Mouse (Mus musculus) intestine, embryonic 16.5 days (tissue): ENCODE data around the gene Vasn. TPM values are rescaled to one million over a fixed set of nuclear protein-coding genes. Genes with fewer than 3 reads are reported as not detected.
A peak's percentile ranks its signal among the peaks of the same experiment; 100 is the strongest.

ENCODE experiments used
- ATAC-seq: fragments of 200-750 bp; cut with Nextera tagmentation; 2 replicates; pipeline ENCODE4 v1.8.0; 2017; ENCODE audit warnings: moderate TSS enrichment, moderate library complexity
- H3K27ac ChIP-seq: fragments of 300-500 bp; sonication (generic); 2 replicates; pipeline ENCODE4 v1.5.1; 2014; ENCODE audit warnings: mild to moderate bottlenecking, low read length
- H3K27me3 ChIP-seq: fragments of 300-500 bp; sonication (generic); replicated peaks from 2 replicates; pipeline ENCODE4 v1.6.1; 2014; ENCODE audit warnings: low read length, control low read depth, mixed read lengths; ENCODE audit not compliant: control insufficient read depth, insufficient read depth
- H3K36me3 ChIP-seq: fragments of 300-500 bp; sonication (generic); 2 replicates; pipeline ENCODE4 v1.6.1; 2014; ENCODE audit warnings: low read length, control low read depth; ENCODE audit not compliant: control insufficient read depth, insufficient read depth
- H3K4me1 ChIP-seq: fragments of 300-500 bp; sonication (generic); 2 replicates; pipeline ENCODE4 v1.6.1; 2014; ENCODE audit warnings: low read length, control low read depth, mixed read lengths; ENCODE audit not compliant: control insufficient read depth, insufficient read depth
- H3K4me2 ChIP-seq: fragments of 300-500 bp; sonication (generic); 2 replicates; pipeline ENCODE4 v1.6.1; 2014; ENCODE audit warnings: low read depth, low read length, control low read depth
- H3K4me3 ChIP-seq: fragments of 300-500 bp; sonication (generic); 2 replicates; pipeline ENCODE4 v1.5.1; 2014; ENCODE audit warnings: mild to moderate bottlenecking, low read length
- H3K9ac ChIP-seq: fragments of 300-500 bp; sonication (generic); 2 replicates; pipeline ENCODE4 v1.6.1; 2014; ENCODE audit warnings: low read depth, low read length
- H3K9me3 ChIP-seq: fragments of 300-500 bp; sonication (generic); 2 replicates; pipeline ENCODE4 v1.6.1; 2016; ENCODE audit warnings: low read length, control low read depth; ENCODE audit not compliant: control insufficient read depth
- WGBS: fragments of 180-500 bp; shearing (Covaris S2); extraction: QIAGEN DNeasy Blood & Tissue Kit; methylation state at CpG from one replicate; pipeline ENCODE4 v1.1.7; 2014; 5-methylcytosine and 5-hydroxymethylcytosine counted together
- polyA plus RNA-seq: library from polyadenylated mRNA; unstranded; fragments of >200 nt; fragmentation: Nextera tagmentation; extraction: Ambion mirVana; gene quantifications from 2 replicates; pipeline ENCODE4 v1.2.1, GENCODE M21; 2015

The Vasn gene
- polyA plus RNA-seq, 1 experiment from 2014 or later = 13.5 TPM

DNA sequence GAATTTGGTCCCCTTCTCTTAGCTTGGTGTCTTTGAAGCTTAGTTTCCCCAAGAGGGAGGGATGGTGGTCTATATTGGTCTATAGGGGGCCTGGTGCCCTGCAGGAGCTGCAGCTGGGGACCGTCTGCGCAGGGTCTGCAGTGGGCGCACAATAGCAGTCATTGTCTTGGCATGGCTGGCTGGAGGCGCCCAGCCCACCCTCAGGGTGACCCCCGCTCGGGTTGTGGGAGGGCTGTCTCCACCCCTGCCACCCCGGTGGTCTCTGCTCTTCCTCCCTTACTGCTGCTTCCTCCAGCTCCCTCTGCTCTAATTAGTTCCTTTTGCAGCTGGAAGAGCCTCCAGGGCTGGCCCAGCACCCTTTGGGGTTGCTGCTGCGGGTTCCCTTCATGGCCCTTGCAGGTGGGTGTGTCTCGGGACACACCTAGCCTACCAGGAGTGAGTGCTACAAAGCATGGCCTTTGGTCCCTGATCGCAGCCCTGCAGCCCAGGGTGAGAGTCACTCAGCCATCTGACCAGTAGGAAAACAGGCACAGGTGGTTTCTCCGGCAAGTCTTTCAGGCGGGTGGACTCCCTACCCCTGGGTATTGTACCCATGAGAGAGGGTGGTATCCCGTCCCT, 34.1 kb upstream of the Vasn start:
- Histone ChIP-seq H3K4me3 (no peak overlapping the region; the same call in 1 of the 2 replicates), H3K27me3 (no peaks in the 10 kb centered on the region), H3K36me3 (no peaks in the 10 kb centered on the region; the same call in 1 of the 2 replicates), H3K27ac (peak overlapping the region; percentile 75), H3K4me2 (peak overlapping the region; percentile 37), H3K9me3 (no peaks in the 10 kb centered on the region), H3K4me1 (peaks cover 79% of the 10 kb centered on the region), H3K9ac (peak overlapping the region; percentile 48)
- ATAC-seq = peak; percentile 67
- 40% methylated on average over 13 of the region's 13 CpGs for WGBS

GRCm38 (mm10) chr16:4606431-4607084, 33.2 kb upstream of the Vasn start:
- Histone ChIP-seq H3K4me1 (peaks cover 70% of the 10 kb centered on the region), H3K4me2 (peak overlapping the region; percentile 37; the same call in 1 of the 2 replicates), H3K9me3 (no peaks in the 10 kb centered on the region), H3K4me3 (no peak overlapping the region), H3K36me3 (peaks cover 4% of the 10 kb centered on the region), H3K9ac (no peak overlapping the region; the same call in 1 of the 2 replicates), H3K27me3 (no peaks in the 10 kb centered on the region), H3K27ac (peak overlapping the region; percentile 75)
- WGBS = 15% methylated on average over 5 of the region's 5 CpGs
- ATAC-seq = peak; percentile 32

DNA sequence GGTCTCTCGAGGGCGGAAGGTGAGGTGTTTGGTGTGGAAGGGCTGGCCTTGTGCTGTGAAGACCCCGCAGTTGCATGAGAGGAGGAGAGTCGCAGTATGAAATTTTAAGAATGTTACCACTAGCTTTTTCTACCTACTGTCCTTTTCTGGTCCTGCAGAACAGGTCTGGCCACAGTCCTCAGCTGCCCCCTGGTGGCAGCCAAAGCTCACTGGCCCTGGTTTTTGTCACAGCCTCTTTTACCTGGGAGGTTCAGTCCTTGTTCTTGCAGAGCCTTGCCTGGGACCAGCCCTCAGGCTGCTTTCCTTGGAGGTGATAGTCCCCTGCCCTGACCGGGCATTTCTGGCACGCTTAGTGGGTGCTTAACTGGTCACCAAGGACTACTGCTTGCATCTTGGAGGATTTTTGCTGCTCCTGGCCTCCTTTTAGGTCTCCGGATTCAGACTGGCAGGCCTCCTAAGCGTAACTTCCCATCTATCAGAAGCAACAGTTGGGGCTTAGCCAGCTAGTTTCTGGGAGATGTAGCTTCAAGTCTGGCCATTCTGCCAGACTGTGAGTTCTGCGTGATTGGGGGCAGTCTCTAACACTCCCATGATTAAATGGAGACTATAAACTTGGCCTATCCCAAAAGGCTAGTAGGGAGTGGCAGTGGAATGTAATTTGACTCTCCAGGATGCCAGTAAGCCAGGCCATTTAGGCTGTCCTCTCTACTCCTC, 31.8 kb upstream of the Vasn start:
- no peaks in the 10 kb centered on the region for H3K9me3 ChIP-seq
- H3K9ac ChIP-seq = no peak overlapping the region
- 36% methylated on average over 9 of the region's 9 CpGs for WGBS
- no peak overlapping the region for H3K4me2 ChIP-seq
- H3K4me1 ChIP-seq = peaks cover 56% of the 10 kb centered on the region
- H3K36me3 ChIP-seq = peaks cover 12% of the 10 kb centered on the region
- no peak overlapping the region for H3K4me3 ChIP-seq
- H3K27ac ChIP-seq = peak overlapping the region; percentile 75
- peak; percentile 17; the same call in 1 of the 2 replicates for ATAC-seq
- H3K27me3 ChIP-seq = no peaks in the 10 kb centered on the region

DNA sequence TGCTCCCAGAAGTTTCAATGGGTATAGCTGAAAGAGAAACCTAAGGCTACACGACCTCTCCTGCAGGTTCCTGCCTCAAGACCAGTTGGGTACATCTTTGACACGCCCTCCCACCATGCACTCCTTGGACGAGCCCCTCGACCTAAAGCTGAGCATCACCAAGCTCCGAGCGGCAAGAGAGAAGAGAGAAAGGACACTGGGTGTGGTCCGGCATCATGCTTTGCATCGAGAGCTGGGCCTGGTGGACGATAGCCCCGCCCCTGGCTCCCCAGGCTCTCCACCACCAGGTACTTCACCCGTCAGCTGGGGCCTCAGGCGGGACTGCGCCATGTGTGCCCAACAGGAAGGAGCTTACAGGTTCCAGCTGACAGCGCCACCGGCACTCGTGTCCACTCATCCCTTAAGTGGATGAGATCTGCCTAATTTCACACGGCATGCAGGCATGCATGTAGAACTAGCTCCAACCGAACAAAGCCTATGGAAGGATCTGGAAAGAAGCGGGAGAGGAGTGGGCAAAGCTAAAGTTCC, 31.1 kb upstream of the Vasn start:
- H3K9ac ChIP-seq = no peak overlapping the region
- peaks cover 15% of the 10 kb centered on the region for H3K36me3 ChIP-seq
- H3K4me3 ChIP-seq = no peak overlapping the region
- no peak overlapping the region for H3K4me2 ChIP-seq
- no peaks in the 10 kb centered on the region for H3K9me3 ChIP-seq
- 74% methylated on average over 19 of the region's 19 CpGs for WGBS
- H3K4me1 ChIP-seq = peaks cover 50% of the 10 kb centered on the region
- ATAC-seq = no peak
- no peak overlapping the region for H3K27ac ChIP-seq
- no peaks in the 10 kb centered on the region for H3K27me3 ChIP-seq

- Histone ChIP-seq H3K27me3 (no peaks in the 10 kb centered on the region), H3K4me1 (peaks cover 29% of the 10 kb centered on the region), H3K36me3 (peaks cover 20% of the 10 kb centered on the region), H3K27ac (no peak overlapping the region), H3K9ac (no peak overlapping the region), H3K4me2 (no peak overlapping the region), H3K9me3 (no peaks in the 10 kb centered on the region), H3K4me3 (no peak overlapping the region)
- no peak for ATAC-seq
- WGBS = 92% methylated on average over 5 of the region's 5 CpGs
These were observed 28.5 kb upstream of the Vasn start for GRCm38 (mm10) chr16:4611193-4611592.

DNA sequence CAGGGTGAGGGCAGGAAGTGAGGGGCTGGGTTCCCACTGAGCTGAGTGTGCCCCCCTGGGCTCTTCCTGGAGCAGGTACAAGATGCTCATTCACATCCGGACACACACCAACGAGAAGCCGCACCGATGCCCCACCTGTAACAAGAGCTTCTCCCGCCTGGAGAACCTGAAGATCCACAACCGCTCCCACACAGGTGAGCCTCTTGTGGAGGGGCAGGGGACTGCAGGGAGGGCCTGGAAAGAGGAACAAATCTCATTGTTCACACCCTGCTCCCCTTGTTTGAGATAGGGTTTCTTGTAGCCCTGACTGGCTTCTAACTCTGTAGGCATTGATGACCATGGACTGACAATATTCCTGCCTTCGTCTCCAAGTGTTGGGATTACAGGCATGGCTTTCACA, 28.1 kb upstream of the Vasn start:
- Histone ChIP-seq H3K4me2 (no peak overlapping the region), H3K4me1 (peaks cover 25% of the 10 kb centered on the region), H3K9me3 (no peaks in the 10 kb centered on the region), H3K27ac (no peak overlapping the region), H3K36me3 (peaks cover 20% of the 10 kb centered on the region), H3K9ac (no peak overlapping the region), H3K27me3 (no peaks in the 10 kb centered on the region), H3K4me3 (no peak overlapping the region)
- no peak for ATAC-seq
- 90% methylated on average over 7 of the region's 7 CpGs for WGBS

DNA sequence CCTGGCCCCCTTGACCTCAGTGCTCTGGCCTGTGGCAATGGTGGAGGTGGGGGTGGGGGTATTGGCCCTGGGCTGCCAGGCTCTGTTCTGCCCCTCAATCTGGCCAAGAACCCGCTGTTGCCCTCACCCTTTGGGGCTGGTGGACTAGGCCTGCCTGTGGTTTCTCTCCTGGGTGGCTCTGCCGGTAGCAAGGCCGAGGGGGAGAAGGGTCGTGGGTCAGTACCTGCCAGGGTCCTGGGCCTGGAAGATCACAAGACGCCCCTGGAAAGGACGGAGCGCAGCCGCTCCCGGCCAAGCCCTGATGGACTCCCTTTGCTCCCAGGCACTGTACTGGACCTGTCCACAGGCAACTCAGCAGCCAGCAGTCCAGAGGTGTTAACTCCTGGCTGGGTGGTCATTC, 26.0 kb upstream of the Vasn start:
- H3K4me3 ChIP-seq = no peak overlapping the region
- peaks cover 22% of the 10 kb centered on the region for H3K36me3 ChIP-seq
- no peak overlapping the region for H3K9ac ChIP-seq
- H3K4me1 ChIP-seq = peaks cover 8% of the 10 kb centered on the region; the same call in 1 of the 2 replicates
- no peak overlapping the region for H3K27ac ChIP-seq
- 94% methylated on average over 9 of the region's 9 CpGs for WGBS
- no peak overlapping the region for H3K4me2 ChIP-seq
- no peaks in the 10 kb centered on the region for H3K27me3 ChIP-seq
- no peak for ATAC-seq
- no peaks in the 10 kb centered on the region for H3K9me3 ChIP-seq

DNA sequence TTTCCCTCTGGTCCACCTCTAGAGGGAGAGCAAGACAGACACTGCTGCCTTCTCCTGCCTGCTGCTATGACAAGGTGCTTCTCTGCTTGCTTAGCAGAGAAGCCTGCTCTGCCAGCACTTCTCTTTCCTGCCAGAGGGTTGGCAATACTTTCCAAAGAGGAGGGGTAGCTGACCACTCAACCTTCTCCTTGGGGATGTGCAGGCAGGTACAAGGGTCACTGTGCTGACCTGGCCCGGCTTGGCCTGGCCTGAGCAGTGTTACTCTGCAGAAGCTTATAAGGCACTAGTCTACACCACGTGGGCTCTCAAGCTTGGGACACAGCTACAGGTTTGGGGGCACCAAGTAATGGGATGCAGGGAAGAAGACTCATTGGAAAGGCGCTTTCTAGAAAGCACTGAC, 25.1 kb upstream of the Vasn start:
- H3K4me1 ChIP-seq = peaks cover 8% of the 10 kb centered on the region; the same call in 1 of the 2 replicates
- H3K9ac ChIP-seq = no peak overlapping the region
- no peaks in the 10 kb centered on the region for H3K9me3 ChIP-seq
- ATAC-seq = no peak
- H3K4me2 ChIP-seq = no peak overlapping the region
- no peak overlapping the region for H3K4me3 ChIP-seq
- H3K27me3 ChIP-seq = no peaks in the 10 kb centered on the region
- H3K36me3 ChIP-seq = peaks cover 26% of the 10 kb centered on the region
- H3K27ac ChIP-seq = no peak overlapping the region
- WGBS = 86% methylated on average over 3 of the region's 3 CpGs

GRCm38 (mm10) chr16:4615297-4615696, 24.4 kb upstream of the Vasn start:
- no peaks in the 10 kb centered on the region for H3K9me3 ChIP-seq
- H3K27me3 ChIP-seq = no peaks in the 10 kb centered on the region
- no peak overlapping the region for H3K4me2 ChIP-seq
- H3K27ac ChIP-seq = no peak overlapping the region
- H3K36me3 ChIP-seq = peaks cover 26% of the 10 kb centered on the region
- ATAC-seq = no peak
- H3K4me3 ChIP-seq = no peak overlapping the region
- 83% methylated on average over 1 of the region's 1 CpGs for WGBS
- H3K9ac ChIP-seq = no peak overlapping the region
- H3K4me1 ChIP-seq = peaks cover 8% of the 10 kb centered on the region; the same call in 1 of the 2 replicates
